Mouse (Mus musculus): ENCODE data around the gene Ripor1.

Gene Ripor1

GRCm38 (mm10) chr8:105606189-105607023 lies 1.4 kb downstream of the Ripor1 start:
- DNase-seq (ENCODE audit: low spot score) = peak; percentile 80

DNA sequence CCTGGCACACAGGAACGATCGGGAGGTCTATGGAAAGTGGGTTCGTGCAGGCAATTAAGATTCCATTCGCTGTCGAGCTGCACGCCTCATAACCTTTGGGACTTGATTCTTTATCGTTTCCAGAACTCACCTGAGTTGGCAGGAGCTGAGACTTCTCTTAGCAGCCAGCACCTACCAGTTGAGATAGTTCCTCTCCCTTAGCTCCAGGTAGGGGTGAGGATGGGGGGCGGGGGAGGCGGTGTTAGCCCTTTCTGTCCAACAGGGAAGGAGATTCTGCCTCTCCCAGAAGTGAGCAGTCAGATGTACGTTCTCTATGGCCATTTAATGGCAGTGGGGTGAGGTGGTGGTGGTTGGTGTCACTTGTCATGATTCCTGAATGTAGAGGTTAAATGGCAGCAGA lies 2.0 kb downstream of the Ripor1 start:
- no peak for DNase-seq (ENCODE audit: low spot score)

GRCm38 (mm10) chr8:105607684-105608083 lies 2.6 kb downstream of the Ripor1 start:
- peak; percentile 63 for DNase-seq (ENCODE audit: low spot score)

DNA sequence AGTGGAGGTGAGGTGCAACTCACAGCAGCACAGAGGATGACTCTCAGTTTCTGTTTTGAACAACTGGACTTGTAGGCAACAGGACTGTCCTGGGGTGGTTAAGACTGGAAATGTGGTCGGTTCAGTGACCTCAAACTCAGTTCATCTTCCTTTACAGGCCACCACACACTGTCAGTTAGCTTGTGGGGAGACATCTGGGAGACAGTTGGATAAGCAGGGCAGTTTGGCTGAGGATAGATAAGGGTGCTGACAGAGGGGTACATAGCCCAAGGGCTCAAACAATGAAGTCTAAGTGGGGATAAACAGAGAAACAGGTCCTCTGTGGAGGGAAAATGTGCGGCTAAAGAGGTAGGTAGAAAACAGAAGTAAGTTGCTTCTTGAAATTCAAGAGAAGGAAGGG lies 4.3 kb downstream of the Ripor1 start:
- no peak for DNase-seq (ENCODE audit: low spot score)

DNA sequence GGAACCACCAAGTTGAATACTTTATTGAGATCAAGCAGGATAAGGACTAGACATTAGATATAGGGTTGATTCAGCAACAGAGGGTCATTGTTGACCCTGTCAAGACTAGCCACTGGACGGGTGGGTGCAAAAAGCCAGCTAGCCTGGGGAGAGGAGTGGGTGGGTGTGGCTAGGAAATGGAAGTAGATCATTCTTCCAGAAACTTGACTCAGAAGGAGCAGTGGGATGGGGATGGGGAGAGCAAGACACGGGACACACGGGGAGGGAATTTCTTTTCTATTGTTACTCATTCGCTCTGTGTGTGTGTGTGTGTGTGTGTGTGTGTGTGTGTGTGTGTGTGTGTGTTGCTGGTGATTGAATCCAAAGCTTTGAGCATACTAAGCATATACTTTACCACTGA lies 4.7 kb downstream of the Ripor1 start:
- no peak for DNase-seq (ENCODE audit: low spot score)

GRCm38 (mm10) chr8:105611836-105612235 lies 6.8 kb downstream of the Ripor1 start:
- DNase-seq (ENCODE audit: low spot score) = no peak

- no peak for DNase-seq (ENCODE audit: low spot score)
These were observed 8.0 kb downstream of the Ripor1 start for GRCm38 (mm10) chr8:105613037-105613436.

GRCm38 (mm10) chr8:105613830-105614511 lies 8.9 kb downstream of the Ripor1 start:
- DNase-seq (ENCODE audit: low spot score) = no peak

DNA sequence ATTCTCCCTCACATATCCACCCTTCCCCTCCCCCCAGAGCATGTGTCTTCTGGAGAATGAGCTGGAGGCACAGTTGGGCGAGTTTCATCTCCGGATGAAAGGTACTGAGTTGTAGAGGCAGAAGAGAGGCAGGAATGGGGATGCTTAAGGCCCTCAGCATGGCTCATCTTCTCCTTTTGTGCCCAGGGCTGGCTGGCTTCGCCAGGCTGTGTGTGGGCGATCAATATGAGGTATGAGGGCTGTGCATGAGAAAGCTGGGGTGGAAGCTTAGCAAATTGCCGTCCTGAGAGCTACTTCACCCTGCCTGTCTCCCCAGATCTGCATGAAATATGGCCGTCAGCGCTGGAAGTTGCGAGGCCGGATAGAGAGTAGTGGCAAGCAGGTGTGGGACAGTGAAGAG lies 10.9 kb downstream of the Ripor1 start:
- DNase-seq (ENCODE audit: low spot score) = no peak

DNA sequence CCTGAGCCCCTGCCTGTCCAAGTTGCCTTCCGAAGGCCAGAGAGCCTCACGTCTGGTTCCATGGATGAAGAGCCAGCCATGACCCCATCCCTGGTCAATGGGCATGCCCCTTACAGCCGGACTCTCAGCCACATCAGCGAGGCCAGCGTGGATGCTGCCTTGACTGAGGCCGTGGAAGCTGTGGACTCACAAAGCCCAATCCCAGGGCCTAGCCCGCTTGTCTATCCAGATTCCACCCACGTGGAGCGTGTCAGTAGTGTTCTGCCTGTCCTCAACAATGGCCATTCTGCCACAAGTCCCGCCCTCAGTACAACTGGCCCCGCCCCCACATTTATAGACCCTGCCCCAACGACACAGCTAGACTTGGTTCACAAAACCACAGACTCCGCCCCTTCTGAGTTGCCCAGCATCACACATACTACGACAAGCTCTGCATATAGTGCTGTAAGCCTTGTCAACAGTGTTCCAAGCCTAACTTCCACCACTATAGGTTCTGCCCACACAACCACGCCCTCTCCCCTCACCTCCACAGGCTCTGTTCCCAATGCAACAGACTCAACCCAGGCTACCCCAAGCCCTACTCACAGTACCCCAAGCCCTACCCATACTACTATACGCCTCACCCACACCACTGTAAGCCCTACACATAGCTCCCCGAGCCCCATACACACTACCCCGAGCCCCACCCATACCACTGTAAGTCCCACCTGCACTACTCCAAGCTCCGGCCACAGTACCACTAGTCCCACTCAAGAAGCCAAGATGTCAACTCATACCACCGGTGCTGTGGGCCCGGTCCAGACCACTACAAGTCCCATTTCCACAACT lies 12.6 kb downstream of the Ripor1 start:
- no peak for DNase-seq (ENCODE audit: low spot score)

DNA sequence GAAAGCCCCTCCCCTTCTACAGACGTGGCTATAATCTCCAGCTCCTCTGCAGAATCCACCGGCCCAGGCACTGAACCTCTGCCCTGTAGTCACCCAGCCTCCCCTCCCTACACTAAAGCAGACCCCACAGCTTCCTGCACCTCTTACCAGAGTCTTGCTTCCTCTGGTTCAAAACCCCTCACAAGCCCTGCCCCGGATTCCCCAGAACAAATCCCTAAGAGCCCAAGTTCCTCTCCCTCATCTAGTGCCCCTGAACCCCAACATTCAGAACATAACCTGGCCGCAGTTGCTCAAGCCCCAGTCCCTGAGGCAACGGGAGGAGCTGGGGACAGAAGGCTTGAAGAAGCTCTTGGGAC lies 13.2 kb downstream of the Ripor1 start:
- no peak for DNase-seq (ENCODE audit: low spot score)

- no peak for DNase-seq (ENCODE audit: low spot score)
These were observed 14.0 kb downstream of the Ripor1 start for GRCm38 (mm10) chr8:105618892-105619591.

GRCm38 (mm10) chr8:105620211-105620610 lies 15.2 kb downstream of the Ripor1 start:
- no peak for DNase-seq (ENCODE audit: low spot score)

DNA sequence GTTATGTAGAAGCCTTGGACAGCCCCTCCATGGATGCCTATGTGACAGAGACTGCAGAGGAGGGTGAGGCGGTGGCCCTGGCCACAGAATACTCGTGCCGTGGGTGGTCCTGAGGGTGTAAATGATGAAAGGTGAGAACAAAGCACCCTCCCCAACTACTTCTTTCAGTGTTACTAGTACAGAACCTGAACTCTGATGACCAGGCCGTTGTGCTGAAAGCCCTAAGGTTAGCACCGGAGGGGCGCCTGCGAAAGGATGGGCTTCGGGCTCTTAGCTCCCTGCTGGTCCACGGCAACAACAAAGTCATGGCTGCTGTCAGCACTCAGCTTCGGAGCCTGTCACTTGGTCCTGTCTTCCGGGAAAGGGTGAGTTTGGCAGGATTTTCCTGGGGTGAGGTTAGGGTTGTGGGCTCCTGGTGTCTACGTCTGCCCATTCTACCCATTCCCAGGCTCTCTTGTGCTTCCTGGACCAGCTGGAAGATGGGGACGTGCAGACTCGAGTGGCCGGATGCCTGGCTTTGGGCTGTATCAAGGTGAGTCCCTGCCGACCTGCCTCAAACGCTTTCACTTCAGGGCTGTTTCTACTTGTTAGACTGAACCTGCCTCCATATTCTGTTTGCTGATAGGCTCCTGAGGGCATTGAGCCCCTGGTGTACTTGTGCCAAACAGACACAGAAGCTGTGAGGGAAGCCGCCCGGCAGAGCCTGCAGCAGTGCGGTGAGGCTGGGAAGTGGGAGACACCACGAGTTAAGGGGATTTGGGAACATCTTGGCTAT lies 16.1 kb downstream of the Ripor1 start:
- no peak for DNase-seq (ENCODE audit: low spot score)

- DNase-seq (ENCODE audit: low spot score) = no peak
These were observed 16.8 kb downstream of the Ripor1 start for GRCm38 (mm10) chr8:105621841-105622240.

DNA sequence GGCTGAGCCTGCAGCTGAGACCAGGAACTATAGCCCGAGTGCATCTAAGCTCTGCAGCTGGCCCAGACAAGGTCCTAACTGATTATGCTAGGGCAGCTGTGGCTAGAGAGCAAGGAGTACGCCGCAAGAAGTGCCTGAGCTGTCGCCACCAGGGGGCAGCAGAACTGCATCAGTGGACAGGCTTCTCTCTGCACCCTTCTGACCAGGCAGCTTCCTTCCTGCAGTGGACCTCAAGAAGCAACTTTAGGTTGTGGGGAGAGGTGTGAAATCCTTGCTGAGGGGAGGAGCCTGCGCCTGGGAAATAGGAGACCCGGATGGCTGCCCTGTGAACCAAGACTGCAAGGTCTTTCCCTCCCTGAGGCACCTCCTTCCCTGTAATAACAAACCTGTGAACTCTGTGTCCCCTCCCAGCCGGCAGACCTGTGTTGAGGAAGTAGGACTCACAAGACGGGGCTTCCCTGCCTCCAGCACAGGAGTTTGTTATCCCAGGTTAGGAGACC lies 17.4 kb downstream of the Ripor1 start:
- peak; percentile 99 for DNase-seq (ENCODE audit: low spot score)

DNA sequence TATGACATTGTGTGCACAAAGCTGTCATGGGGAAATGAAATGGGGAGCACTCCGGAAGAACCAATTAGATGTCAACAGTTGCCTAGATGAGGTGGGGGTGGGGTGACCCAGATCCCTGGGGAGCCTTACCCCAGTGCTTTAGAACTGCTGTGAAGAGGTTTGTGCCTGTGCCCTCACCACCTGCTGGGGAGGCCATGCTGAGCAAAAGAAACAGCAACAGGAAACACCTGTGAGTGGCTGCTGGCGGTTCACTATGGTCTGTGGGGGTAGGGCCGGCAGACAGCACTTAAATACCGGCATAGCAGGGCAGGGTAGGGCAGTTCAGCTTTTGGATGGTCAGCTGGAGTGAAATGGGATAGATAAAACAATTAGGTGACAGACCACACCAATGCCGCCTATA lies 18.1 kb downstream of the Ripor1 start:
- peak; percentile 49 for DNase-seq (ENCODE audit: low spot score)

- DNase-seq (ENCODE audit: low spot score) = no peak
These were observed 18.7 kb downstream of the Ripor1 start for GRCm38 (mm10) chr8:105623679-105624245.

- DNase-seq (ENCODE audit: low spot score) = no peak
These were observed 19.3 kb downstream of the Ripor1 start for GRCm38 (mm10) chr8:105624401-105624800.

GRCm38 (mm10) chr8:105624831-105625230 lies 19.8 kb downstream of the Ripor1 start:
- no peak for DNase-seq (ENCODE audit: low spot score)

GRCm38 (mm10) chr8:105626086-105626485 lies 21.0 kb downstream of the Ripor1 start:
- no peak for DNase-seq (ENCODE audit: low spot score)
